15 mouse cellular contexts compared by ENCODE assay signal in the genomic region with DNA sequence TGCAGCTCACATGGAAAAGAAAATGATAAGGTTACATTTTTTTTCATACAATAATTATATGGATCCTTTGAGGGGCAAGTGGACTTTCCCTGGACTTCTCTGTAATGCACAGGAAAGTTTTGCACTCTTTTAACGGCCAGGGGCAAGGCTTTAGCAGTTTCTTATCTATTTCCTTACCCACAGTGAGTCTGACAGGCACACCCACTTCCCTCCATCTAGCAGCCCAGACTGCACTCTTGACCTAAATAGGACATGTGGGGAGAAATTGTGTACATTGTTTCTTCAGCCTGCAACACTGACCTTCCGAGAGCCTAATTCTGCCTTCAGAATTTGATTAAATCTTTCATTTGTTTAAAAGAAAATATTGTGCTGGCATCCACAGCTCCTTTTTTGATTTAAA. TPM values are rescaled to one million over a fixed set of nuclear protein-coding genes. Genes with fewer than 3 reads are reported as not detected.
DNase-seq lines count a peak whose midpoint lies in the region; ATAC-seq lines count a peak whose summit lies in the region.
"Had no signal": no experiment of that assay in that cellular context is flagged by ENCODE, and none has a peak within 500 bp of the region (broad histone marks: within the 10 kb centered on the region; RNA-seq: fewer than 3 reads in every experiment).

No protein-coding gene starts in this region.

- 0 out of 2 replicates have a peak, but pooled peaks cover 2% of the 10 kb centered on the region for H3K36me3 ChIP-seq in heart, embryonic 10.5 days
- no peaks in the 10 kb centered on the region for H3K36me3 ChIP-seq in midbrain, embryonic 11.5 days (ENCODE audit: control insufficient read depth, insufficient read depth, low read length)
- H3K36me3 ChIP-seq in midbrain, embryonic 16.5 days (ENCODE audit: control insufficient read depth, insufficient read depth, low read length), result no peaks in the 10 kb centered on the region
- no peaks in the 10 kb centered on the region for H3K36me3 ChIP-seq in liver, embryonic 13.5 days
- H3K36me3 ChIP-seq: midbrain, embryonic 13.5 days; neural tube, embryonic 15.5 days had no signal

- 7% methylated on average over 2 of the region's 2 CpGs for whole genome bisulfite sequencing in heart, embryonic 10.5 days
- WGBS in midbrain, embryonic 11.5 days, result 79% methylated on average over 2 of the region's 2 CpGs
- 79% methylated on average over 2 of the region's 2 CpGs for WGBS in midbrain, embryonic 16.5 days
- WGBS in liver, embryonic 13.5 days (ENCODE audit: insufficient replicate concordance), result 2% methylated on average over 2 of the region's 2 CpGs

- no peak for DNase-seq in heart, embryonic 10.5 days (ENCODE audit: low spot score)
- no peak for DNase-seq in heart, adult 18-20 months
- peak; percentile 33 for DNase-seq in midbrain, embryonic 11.5 days (ENCODE audit: low spot score, missing footprints)
- peak; percentile 59 for DNase-seq in liver, embryonic 13.5 days
- peak; percentile 56 for DNase-seq in yolk sac, embryonic 10.5 days (ENCODE audit: low spot score)
- no peak for DNase-seq in right cerebral cortex, postnatal 36 days (ENCODE audit: low spot score in 2 of 2)
- no peak for DNase-seq in right cerebral cortex, postnatal 4 days
- DNase-seq: embryo, embryonic 11 days; kidney, postnatal 25 days; right cerebral cortex, postnatal 25 days had no signal

- H3K4me1 ChIP-seq in heart, embryonic 10.5 days, result peaks cover 46% of the 10 kb centered on the region
- H3K4me1 ChIP-seq in midbrain, embryonic 11.5 days (ENCODE audit: control insufficient read depth, insufficient read depth, low read length), result peaks cover 6% of the 10 kb centered on the region; the same call in 1 of the 2 replicates
- H3K4me1 ChIP-seq in midbrain, embryonic 16.5 days (ENCODE audit: control insufficient read depth, insufficient read depth, low read length), result peaks cover 11% of the 10 kb centered on the region
- H3K4me1 ChIP-seq in liver, embryonic 13.5 days (replicated peaks), result peaks cover 78% of the 10 kb centered on the region

- H3K9ac ChIP-seq in midbrain, embryonic 11.5 days (ENCODE audit: low read length), result no peak overlapping the region
- no peak overlapping the region for H3K9ac ChIP-seq in midbrain, embryonic 16.5 days (ENCODE audit: low read depth, low read length)
- peak overlapping the region; percentile 69 for H3K9ac ChIP-seq in liver, embryonic 13.5 days
- H3K9ac ChIP-seq: forebrain, embryonic 13.5 days; midbrain, embryonic 13.5 days; neural tube, embryonic 15.5 days had no signal

- no peak for ATAC-seq in midbrain, embryonic 11.5 days (ENCODE audit: low FRiP score)
- ATAC-seq in midbrain, embryonic 16.5 days, result no peak
- ATAC-seq in liver, embryonic 13.5 days (ENCODE audit: low read depth), result peak; percentile 89
- ATAC-seq: forebrain, embryonic 13.5 days; midbrain, embryonic 13.5 days had no signal

- peak overlapping the region; percentile 86 for H3K27ac ChIP-seq in heart, embryonic 10.5 days
- no peak overlapping the region for H3K27ac ChIP-seq in midbrain, embryonic 11.5 days (ENCODE audit: low read depth, low read length)
- H3K27ac ChIP-seq in midbrain, embryonic 16.5 days (ENCODE audit: low read length), result no peak overlapping the region
- H3K27ac ChIP-seq in liver, embryonic 13.5 days, result peak overlapping the region; percentile 86
- H3K27ac ChIP-seq: neural tube, embryonic 15.5 days had no signal

- peak overlapping the region; percentile 35 for H3K4me3 ChIP-seq in heart, embryonic 10.5 days
- H3K4me3 ChIP-seq in midbrain, embryonic 11.5 days (ENCODE audit: low read depth, low read length), result no peak overlapping the region
- H3K4me3 ChIP-seq in midbrain, embryonic 16.5 days (ENCODE audit: low read depth, low read length), result no peak overlapping the region
- H3K4me3 ChIP-seq in liver, embryonic 13.5 days (replicated peaks), result peak overlapping the region; percentile 34
- H3K4me3 ChIP-seq: forebrain, embryonic 13.5 days; midbrain, embryonic 13.5 days; neural tube, embryonic 15.5 days had no signal

- no peaks in the 10 kb centered on the region for H3K27me3 ChIP-seq in heart, embryonic 10.5 days (ENCODE audit: insufficient read depth, poor library complexity, severe bottlenecking)
- H3K27me3 ChIP-seq in midbrain, embryonic 11.5 days (ENCODE audit: control insufficient read depth, insufficient read depth, low read length), result no peaks in the 10 kb centered on the region
- no peaks in the 10 kb centered on the region for H3K27me3 ChIP-seq in midbrain, embryonic 16.5 days (ENCODE audit: control insufficient read depth, insufficient read depth, low read depth, low read length)
- no peaks in the 10 kb centered on the region for H3K27me3 ChIP-seq in liver, embryonic 13.5 days
- H3K27me3 ChIP-seq: forebrain, embryonic 13.5 days; midbrain, embryonic 13.5 days; neural tube, embryonic 15.5 days had no signal

- H3K4me2 ChIP-seq in midbrain, embryonic 11.5 days, result no peak overlapping the region
- H3K4me2 ChIP-seq in midbrain, embryonic 16.5 days (ENCODE audit: low read length), result no peak overlapping the region
- H3K4me2 ChIP-seq in liver, embryonic 13.5 days, result peak overlapping the region; percentile 68
- H3K4me2 ChIP-seq: forebrain, embryonic 13.5 days; midbrain, embryonic 13.5 days; neural tube, embryonic 15.5 days had no signal

- no peaks in the 10 kb centered on the region for H3K9me3 ChIP-seq in heart, embryonic 10.5 days
- H3K9me3 ChIP-seq in midbrain, embryonic 11.5 days (ENCODE audit: control insufficient read depth, low read length), result no peaks in the 10 kb centered on the region
- H3K9me3 ChIP-seq in midbrain, embryonic 16.5 days (replicated peaks; ENCODE audit: control insufficient read depth, low read length, poor library complexity, severe bottlenecking), result no peaks in the 10 kb centered on the region
- H3K9me3 ChIP-seq in liver, embryonic 13.5 days (replicated peaks), result no peaks in the 10 kb centered on the region
- H3K9me3 ChIP-seq: forebrain, embryonic 13.5 days; midbrain, embryonic 13.5 days; neural tube, embryonic 15.5 days had no signal

RNA-seq across cellular contexts. Expression of gene Sppl3, which starts 7.3 kb away (rescaled TPM):
- polyA plus RNA-seq in heart, embryonic 10.5 days (2016; fragmentation: Nextera tagmentation; extraction: Ambion mirVana), result 6.9 and 11.5 TPM in 2 replicates
- total RNA-seq in heart, adult 18-20 months (2021), result 10 to 100 TPM; 30.1 to 32.2 TPM
- polyA plus RNA-seq in midbrain, embryonic 11.5 days (2014; fragmentation: Nextera tagmentation; extraction: Ambion mirVana), result 21.7 and 23.6 TPM in 2 replicates
- 18.2 and 18.4 TPM in 2 replicates for polyA plus RNA-seq in midbrain, embryonic 16.5 days (2015; fragmentation: Nextera tagmentation; extraction: Ambion mirVana)
- polyA plus RNA-seq in liver, embryonic 13.5 days (2015; fragmentation: Nextera tagmentation; extraction: Ambion mirVana), result 4.2 and 4.7 TPM in 2 replicates

RNA-seq across cellular contexts. Expression of gene Hnf1a, which starts 47.4 kb away (rescaled TPM):
- polyA plus RNA-seq in heart, embryonic 10.5 days (2016; fragmentation: Nextera tagmentation; extraction: Ambion mirVana), result 0.11 and 1.9 TPM in 2 replicates
- total RNA-seq in heart, adult 18-20 months (2021), result not detected
- not detected in 2 replicates for polyA plus RNA-seq in midbrain, embryonic 11.5 days (2014; fragmentation: Nextera tagmentation; extraction: Ambion mirVana)
- polyA plus RNA-seq in midbrain, embryonic 16.5 days (2015; fragmentation: Nextera tagmentation; extraction: Ambion mirVana), result 0.05 TPM in 1 of 2 replicates, not detected in the other
- polyA plus RNA-seq in liver, embryonic 13.5 days (2015; fragmentation: Nextera tagmentation; extraction: Ambion mirVana), result 2.4 and 2.9 TPM in 2 replicates
- total RNA-seq: left cerebral cortex, postnatal 25 days had no signal
- polyA plus RNA-seq: midbrain, embryonic 13.5 days had no signal

Comparison
In these comparisons a context has a peak if more than half of its experiments do, and no peak if none do; other contexts are left out.
1. DNase-seq: peak in midbrain, embryonic 11.5 days (single experiment), liver, embryonic 13.5 days (single experiment) and yolk sac, embryonic 10.5 days (single experiment); none in heart, embryonic 10.5 days (single experiment), heart, adult 18-20 months (0 of 2), right cerebral cortex, postnatal 36 days (0 of 2) and right cerebral cortex, postnatal 4 days (single experiment).
2. H3K27ac ChIP-seq: peak in heart, embryonic 10.5 days (single experiment) and liver, embryonic 13.5 days (single experiment); none in midbrain, embryonic 11.5 days (single experiment) and midbrain, embryonic 16.5 days (single experiment).
3. H3K4me3 ChIP-seq: peak in heart, embryonic 10.5 days (single experiment) and liver, embryonic 13.5 days (single experiment); none in midbrain, embryonic 11.5 days (single experiment) and midbrain, embryonic 16.5 days (single experiment).